Mouse (Mus musculus) lung, postnatal 14 days (tissue): ENCODE data around the gene Nfatc2.

Experiments
- DNase-seq: peaks from one replicate; pipeline ENCODE4 v3.0.0; 2021

Gene Nfatc2

DNA sequence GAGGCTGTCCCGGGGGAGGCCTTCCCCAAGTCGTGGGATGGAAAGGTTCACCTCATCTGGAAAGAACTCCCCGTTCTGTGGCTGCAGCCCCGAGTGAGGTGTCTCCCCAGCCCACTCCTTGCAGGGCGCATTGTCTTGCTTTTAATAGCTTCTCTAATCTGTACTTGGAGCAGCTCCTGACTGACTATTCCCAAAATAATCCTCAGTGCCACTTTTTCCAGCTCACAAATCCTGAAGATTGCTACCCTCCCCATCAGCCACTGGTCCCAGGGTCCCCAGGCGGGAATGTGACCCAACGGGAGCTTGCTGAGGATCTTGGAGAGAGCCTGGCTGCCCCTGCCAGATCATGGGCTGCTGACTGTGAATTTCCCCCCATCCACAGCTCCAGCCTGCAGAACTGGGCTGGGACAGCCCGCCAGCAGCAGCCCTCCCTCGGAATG lies 6.7 kb upstream of the Nfatc2 start:
- DNase-seq = no peak

DNA sequence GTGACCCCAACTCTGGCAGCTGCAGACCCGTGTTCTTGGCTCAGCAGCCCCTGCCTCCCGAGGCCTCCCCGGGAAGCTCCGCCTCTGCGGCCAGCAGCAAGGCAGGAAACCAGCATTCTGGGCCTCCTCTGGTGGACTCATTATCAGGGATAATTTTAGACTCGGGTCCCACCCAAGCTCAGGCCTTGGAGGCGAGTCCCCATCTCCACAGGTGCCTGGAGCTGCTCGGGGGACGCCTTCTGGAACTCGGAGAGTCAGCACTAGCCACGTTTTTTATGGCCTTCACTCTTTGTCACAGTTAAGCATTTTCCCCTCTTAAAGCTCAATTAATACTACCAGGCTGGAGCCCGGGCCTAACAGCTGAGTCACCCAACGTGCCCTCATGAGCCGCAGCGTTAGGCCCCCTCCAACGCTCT lies 3.2 kb upstream of the Nfatc2 start:
- DNase-seq = no peak

GRCm38 (mm10) chr2:168602387-168602741 lies 907 bp upstream of the Nfatc2 start:
- no peak for DNase-seq

GRCm38 (mm10) chr2:168600750-168601490 lies 537 bp downstream of the Nfatc2 start:
- DNase-seq = no peak

DNA sequence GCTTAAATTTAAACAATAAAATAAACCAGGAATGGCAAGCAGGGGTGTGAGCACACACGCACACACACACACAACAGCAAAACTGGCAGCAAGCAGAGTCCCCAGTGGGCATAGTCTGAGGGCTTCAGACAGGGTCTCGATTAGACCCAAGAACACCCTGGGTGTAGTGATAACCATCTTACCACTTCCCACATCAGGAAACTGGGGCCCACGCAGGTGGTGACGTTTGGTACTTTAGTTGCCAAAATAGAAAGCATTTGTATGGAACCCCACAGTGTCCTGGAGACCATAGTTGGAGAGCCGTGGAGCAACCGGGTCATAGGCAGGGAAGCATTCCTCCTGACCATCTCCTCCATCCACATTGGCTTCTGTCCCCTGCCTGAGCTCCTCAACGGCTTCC lies 5.8 kb downstream of the Nfatc2 start:
- DNase-seq = no peak

GRCm38 (mm10) chr2:168593676-168594075 lies 7.8 kb downstream of the Nfatc2 start:
- DNase-seq = no peak

GRCm38 (mm10) chr2:168593004-168593403 lies 8.5 kb downstream of the Nfatc2 start:
- DNase-seq = no peak

DNA sequence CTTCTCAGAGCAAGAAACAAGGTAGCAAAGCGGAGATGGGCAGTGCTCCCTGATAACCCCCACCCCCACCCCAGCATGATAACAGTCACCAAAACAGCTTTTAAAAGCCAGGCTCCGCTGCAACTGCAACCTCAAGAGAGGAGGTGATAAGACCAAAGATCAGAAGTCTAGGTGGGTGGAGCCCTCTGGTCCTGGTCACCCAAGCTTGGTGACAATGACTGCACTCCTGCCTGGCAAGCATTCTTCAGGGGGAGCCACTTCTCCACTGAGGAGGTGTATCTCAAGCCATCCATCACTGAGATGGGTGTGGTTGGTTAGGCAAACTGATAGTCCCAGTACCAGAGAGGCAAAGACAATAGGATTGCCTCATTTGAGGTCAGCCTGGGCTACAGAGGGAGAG lies 10.4 kb downstream of the Nfatc2 start:
- no peak for DNase-seq

DNA sequence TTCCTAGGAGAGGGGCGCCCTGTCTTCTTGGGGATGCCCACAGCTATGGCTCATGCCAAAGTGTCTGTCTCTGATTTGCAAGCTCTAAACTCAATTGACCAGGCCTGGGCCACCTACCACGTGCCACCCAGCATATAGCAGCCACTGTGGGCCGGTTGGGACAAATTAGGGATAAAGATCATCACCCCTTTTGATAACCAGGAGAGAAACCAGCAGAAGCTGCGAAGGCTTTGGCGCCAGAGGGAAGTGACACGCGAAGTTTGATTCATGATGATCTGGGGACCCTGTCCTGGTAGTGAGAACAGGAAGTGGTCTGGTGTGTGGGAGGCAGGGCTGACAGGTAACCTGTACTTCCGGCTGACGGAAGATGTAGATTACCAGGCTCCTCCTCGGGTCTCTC lies 10.9 kb downstream of the Nfatc2 start:
- DNase-seq = no peak

- DNase-seq = peak; percentile 66
Measured at GRCm38 (mm10) chr2:168590168-168590551, 11.3 kb downstream of the Nfatc2 start.

DNA sequence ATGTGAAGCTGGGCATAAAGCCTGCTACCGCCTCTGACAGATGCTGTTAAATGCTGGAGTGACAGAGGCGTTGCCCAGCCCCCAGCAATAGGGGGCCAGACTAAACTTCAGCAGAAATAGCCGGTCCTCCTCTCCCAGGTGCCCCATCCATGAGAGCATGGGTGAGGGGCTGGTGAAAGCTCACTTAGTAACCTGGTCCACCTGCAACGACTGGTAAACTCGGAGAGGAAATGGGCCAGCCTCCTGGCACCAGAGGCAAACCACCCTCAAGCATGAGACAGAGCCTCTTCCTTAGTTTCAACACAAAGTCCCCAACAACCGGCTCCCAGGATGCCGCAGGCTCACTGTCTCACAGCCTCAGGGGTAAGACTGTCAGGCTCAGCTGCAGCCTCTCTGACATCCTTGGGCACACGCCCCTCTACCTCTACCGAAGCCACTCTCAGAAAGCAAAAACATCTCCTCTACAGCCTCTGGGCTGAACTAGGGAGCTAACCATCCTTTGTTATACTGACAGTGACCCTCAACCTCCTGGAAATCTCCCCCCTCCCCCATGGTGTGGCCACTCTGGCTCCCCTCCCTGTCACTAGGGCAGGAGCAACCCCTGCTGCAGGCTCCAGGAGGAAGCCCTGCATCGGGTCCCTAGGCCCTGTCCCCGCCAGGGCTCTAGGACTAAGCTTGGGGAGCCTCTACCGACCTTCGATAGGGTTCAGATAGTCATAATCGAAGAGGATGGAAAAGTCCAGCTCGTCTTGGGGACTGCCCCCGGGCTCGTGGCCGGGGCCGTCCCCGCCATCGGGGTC lies 11.9 kb downstream of the Nfatc2 start:
- no peak for DNase-seq

GRCm38 (mm10) chr2:168588591-168589367 lies 12.7 kb downstream of the Nfatc2 start:
- no peak for DNase-seq

- DNase-seq = peak; percentile 37
Measured at GRCm38 (mm10) chr2:168587159-168587558, 14.3 kb downstream of the Nfatc2 start.

DNA sequence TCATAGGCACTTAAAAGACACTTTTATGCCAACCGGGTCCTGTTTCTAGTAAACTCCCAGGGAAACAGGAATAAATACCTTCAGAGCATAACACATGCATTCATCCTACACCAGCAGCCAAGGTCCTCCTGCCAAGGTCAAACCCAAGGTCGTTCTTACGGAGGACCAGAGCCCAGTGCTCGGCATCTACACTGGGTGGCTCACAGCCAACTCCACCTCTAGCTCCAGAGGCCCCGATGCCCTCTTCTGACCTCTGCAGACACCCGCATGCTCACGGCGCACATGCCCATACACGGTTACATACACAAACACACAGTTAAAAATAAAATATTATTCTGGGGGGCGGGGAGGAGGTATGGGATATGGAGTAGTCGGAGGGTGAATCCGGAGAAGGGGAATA lies 14.9 kb downstream of the Nfatc2 start:
- DNase-seq = no peak

- no peak for DNase-seq
Measured at GRCm38 (mm10) chr2:168584857-168585256, 16.6 kb downstream of the Nfatc2 start.

GRCm38 (mm10) chr2:168584408-168584807 lies 17.0 kb downstream of the Nfatc2 start:
- no peak for DNase-seq

DNA sequence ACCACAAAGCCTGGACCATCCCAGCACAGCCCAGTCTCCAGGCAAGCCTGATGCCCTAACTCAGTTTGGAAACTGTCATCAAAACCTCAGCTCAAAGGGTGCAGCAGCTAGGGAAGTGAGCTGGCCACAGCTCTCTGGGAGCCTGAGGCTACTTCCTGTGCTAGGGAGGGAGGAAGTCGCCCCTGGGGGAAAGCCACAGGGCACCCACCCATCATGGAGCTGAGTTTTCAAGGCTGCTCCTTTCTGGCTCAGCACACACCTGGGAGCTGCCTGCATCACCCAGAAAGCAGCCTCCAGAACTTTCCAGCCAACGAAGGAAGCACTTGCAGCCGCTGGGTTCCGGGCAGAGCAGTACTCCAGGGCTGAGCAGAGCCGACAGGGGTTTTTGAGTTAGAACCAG lies 18.4 kb downstream of the Nfatc2 start:
- DNase-seq = no peak

DNA sequence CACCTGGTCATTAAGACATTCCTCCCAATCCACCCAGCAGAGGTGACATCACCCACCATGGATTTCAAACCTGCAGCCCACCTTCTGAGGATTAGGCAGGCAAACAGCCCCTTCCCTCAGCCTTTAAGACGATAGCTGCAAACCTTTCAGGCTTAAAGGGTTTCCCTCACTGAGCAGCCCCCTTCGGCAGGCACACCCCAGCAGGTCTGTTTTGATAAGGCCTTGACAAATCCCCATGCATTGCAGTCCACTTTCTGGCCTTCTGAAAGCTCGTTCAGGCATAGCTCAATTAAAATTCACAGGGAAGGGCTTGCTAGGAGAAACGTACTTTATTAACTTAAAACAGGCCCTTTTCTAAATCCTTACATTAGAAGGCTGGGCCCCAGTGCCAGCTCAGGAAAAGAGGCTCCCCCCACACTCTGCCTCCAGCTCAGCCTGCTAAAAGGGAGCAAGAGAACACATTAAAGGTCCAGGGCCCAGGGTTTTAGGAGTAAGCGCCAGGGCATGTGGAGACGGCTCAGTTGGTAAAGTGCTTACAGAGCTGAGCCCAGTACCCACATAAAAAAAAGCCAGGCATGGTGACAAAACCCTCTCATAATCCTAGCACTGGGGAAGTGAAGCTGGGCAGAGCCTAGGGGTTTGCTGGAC lies 20.1 kb downstream of the Nfatc2 start:
- no peak for DNase-seq

DNA sequence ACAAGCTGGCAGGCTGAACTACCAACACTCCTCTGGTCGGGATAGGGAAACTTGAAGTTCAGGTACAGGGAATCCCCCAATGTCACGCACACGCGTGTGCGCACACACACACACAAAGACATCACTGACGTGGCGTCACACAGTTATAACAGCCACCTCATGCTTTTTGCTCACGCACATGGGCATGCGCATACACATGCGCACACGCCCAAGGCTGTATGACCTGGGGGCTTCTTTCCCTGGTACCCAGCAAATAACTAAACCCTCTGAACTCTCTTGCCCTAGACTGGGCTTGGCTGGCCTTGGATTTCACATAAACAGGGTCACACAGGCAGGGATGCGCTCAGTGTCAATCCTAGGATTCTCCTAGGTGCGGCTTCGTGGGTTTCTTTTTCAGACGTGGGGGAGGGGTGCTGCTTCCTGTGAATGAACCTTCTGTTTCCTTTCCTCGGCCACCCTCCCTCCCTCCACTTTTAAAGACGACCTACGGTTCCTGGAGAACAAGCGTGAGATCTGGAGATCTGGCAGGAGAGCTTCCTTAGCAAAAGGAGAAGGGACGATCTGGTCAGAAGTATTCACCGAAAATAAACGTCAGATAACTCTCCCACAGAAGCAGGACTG lies 21.1 kb downstream of the Nfatc2 start:
- no peak for DNase-seq

DNA sequence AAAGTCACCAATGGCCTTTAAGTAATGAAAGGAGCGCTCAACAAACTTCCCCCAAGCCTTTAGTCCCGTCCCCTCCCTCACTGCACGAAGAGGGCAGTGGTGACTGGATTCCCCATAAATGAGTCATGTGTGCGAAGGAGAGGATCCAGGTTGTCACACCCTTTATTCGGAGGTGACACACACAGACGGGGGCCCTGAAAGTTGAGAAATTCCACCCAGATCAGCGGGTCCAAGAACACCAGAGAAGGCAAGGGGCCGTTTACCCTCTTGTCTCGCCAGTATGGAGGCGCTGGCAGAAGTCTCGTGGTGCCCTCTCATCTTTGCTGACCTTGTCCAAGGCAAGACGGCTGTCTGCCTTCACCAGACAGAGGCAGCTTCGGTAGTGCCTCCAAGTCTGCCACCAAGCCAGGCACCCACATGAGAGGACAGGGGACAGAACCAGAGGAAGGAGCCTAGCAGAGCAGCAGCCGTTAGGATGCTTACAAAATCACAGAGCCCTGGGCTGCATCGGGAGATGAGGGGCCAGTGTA lies 21.8 kb downstream of the Nfatc2 start:
- DNase-seq = no peak

DNA sequence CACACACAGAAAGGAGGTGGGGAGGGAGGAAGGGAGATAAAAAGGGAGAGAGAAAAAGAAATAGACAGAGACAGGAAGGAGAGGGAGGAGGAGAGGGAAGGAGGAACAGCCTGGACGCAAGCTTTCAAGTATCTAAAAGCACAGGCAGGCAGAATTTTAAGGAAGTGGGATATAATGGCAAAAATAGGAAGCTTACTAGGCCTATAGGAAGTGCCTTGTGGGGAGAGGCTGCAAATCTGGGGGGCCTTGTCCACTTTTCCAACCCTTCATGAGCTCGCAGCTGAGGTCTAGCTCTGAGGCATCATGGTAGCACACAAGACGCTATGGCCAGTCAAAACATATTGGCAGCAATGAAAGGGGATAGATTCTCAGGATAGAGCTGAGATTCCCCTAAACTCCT lies 22.3 kb downstream of the Nfatc2 start:
- no peak for DNase-seq

- no peak for DNase-seq
Measured at GRCm38 (mm10) chr2:168578132-168578531, 23.3 kb downstream of the Nfatc2 start.
